Mouse (Mus musculus) limb, embryonic 14.5 days (tissue): Measurements from ENCODE around the gene Ugt2b38. TPM values are rescaled to one million over a fixed set of nuclear protein-coding genes. Genes with fewer than 3 reads are reported as not detected.
"Not testable (repeated sequence)": the region's sequence is repeated elsewhere in the genome, so short reads cannot be mapped to it uniquely, and the experiment has no call there.

Source experiments
- ATAC-seq: fragments of 200-750 bp; cut with Nextera tagmentation; 2 replicates; pipeline ENCODE4 v1.8.0; 2017; ENCODE audit warnings: low read depth, moderate number of reproducible peaks, moderate TSS enrichment; ENCODE audit not compliant: low FRiP score
- DNase-seq: peaks from one replicate; pipeline ENCODE4 v3.0.0-alpha.2; 2015; ENCODE audit warnings: low spot score
- H3K27ac ChIP-seq: fragments of 300-500 bp; sonication (generic); replicated peaks from 2 replicates; pipeline ENCODE4 v1.5.1; 2014; ENCODE audit warnings: low read depth, mild to moderate bottlenecking, low read length, moderate library complexity, mixed read lengths
- H3K27me3 ChIP-seq: fragments of 300-500 bp; sonication (generic); 2 replicates; pipeline ENCODE4 v1.6.1; 2014; ENCODE audit warnings: low read length, mixed read lengths; ENCODE audit not compliant: control insufficient read depth, insufficient read depth
- H3K36me3 ChIP-seq: fragments of 300-500 bp; sonication (generic); 2 replicates; pipeline ENCODE4 v1.6.1; 2014; ENCODE audit warnings: mild to moderate bottlenecking, low read length, moderate library complexity, mixed read lengths; ENCODE audit not compliant: control insufficient read depth, insufficient read depth
- H3K4me1 ChIP-seq: fragments of 300-500 bp; sonication (generic); 2 replicates; pipeline ENCODE4 v1.6.1; 2014; ENCODE audit warnings: antibody characterized with exemption, low read length, mixed read lengths; ENCODE audit not compliant: control insufficient read depth, insufficient read depth
- H3K4me2 ChIP-seq: fragments of 300-500 bp; sonication (generic); replicated peaks from 2 replicates; pipeline ENCODE4 v1.6.1; 2014; ENCODE audit warnings: low read depth, mild to moderate bottlenecking, low read length, moderate library complexity; ENCODE audit not compliant: severe bottlenecking
- H3K4me3 ChIP-seq: fragments of 300-500 bp; sonication (generic); replicated peaks from 2 replicates; pipeline ENCODE4 v1.5.1; 2014; ENCODE audit warnings: low read length
- H3K9ac ChIP-seq: fragments of 300-500 bp; sonication (generic); 2 replicates; pipeline ENCODE4 v1.6.1; 2014; ENCODE audit warnings: mild to moderate bottlenecking, low read depth, low read length, moderate library complexity; ENCODE audit not compliant: severe bottlenecking
- H3K9me3 ChIP-seq: fragments of 300-500 bp; sonication (generic); 2 replicates; pipeline ENCODE4 v1.6.1; 2016; ENCODE audit warnings: low read length; ENCODE audit not compliant: control insufficient read depth
- POLR2A ChIP-seq: fragments of 200-500 bp; IDR thresholded peaks from 2 replicates; pipeline ENCODE4 v1.8.0; 2012; ENCODE audit warnings: inconsistent platforms, mild to moderate bottlenecking, moderate library complexity, borderline replicate concordance; ENCODE audit not compliant: insufficient read depth, insufficient read length; ENCODE audit errors: extremely low read depth
- WGBS: fragments of 180-500 bp; shearing (Covaris S2); extraction: QIAGEN DNeasy Blood & Tissue Kit; methylation state at CpG from one replicate; pipeline ENCODE4 v1.1.7; 2014; 5-methylcytosine and 5-hydroxymethylcytosine counted together
- polyA plus RNA-seq, 2 experiments: library from polyadenylated mRNA; depleted of rRNA in 1 of 2; stranded (reverse) in 1 of 2; unstranded in 1 of 2; fragments of >200 nt; fragmentation: Nextera tagmentation in 1 of 2; extraction: Ambion mirVana in 1 of 2; gene quantifications; 2 replicates each; pipeline versions ENCODE4 v1.2.1 to v1.2.3; 2012 to 2014

Gene Ugt2b38
- polyA plus RNA-seq, 2 experiments: not detected

- no peak for TF ChIP-seq POLR2A
- ATAC-seq: no peak
Measured at GRCm38 (mm10) chr5:87375874-87376383, 48.1 kb downstream of the Ugt2b38 start.

DNA sequence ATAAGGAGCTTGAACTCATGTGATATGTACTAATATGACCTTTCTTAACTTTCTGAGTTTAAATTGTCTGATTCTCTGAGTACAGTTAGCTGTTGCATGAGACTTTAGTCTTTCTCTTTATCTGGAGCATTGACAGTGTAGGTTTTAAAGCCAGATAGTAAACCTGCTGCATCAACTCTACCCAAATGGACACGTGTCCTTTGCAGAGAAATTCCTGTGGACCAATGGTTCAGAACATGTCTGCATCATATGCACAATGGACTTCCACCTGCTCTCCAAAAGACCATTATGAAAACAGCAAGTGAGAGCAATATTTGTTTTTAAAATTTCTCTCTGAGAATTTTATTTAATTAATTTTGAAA is 50.5 kb downstream of the Ugt2b38 start:
- no peak for TF ChIP-seq POLR2A
- WGBS: 71% methylated on average over 1 of the region's 1 CpGs
- no peak for DNase-seq

More at GRCm38 (mm10) chr5:87375874-87376383, 48.1 kb downstream of the Ugt2b38 start:
- DNase-seq: no peak
- H3K4me2 ChIP-seq: no peak overlapping the region
- H3K27ac ChIP-seq: no peak overlapping the region
- no peaks in the 10 kb centered on the region for H3K27me3 ChIP-seq
- no peak overlapping the region for H3K9ac ChIP-seq
- WGBS: 90% methylated on average over 3 of the region's 3 CpGs
- H3K4me3 ChIP-seq: no peak overlapping the region
- H3K9me3 ChIP-seq: no peaks in the 10 kb centered on the region
- H3K36me3 ChIP-seq: no peaks in the 10 kb centered on the region
- H3K4me1 ChIP-seq: no peaks in the 10 kb centered on the region

DNA sequence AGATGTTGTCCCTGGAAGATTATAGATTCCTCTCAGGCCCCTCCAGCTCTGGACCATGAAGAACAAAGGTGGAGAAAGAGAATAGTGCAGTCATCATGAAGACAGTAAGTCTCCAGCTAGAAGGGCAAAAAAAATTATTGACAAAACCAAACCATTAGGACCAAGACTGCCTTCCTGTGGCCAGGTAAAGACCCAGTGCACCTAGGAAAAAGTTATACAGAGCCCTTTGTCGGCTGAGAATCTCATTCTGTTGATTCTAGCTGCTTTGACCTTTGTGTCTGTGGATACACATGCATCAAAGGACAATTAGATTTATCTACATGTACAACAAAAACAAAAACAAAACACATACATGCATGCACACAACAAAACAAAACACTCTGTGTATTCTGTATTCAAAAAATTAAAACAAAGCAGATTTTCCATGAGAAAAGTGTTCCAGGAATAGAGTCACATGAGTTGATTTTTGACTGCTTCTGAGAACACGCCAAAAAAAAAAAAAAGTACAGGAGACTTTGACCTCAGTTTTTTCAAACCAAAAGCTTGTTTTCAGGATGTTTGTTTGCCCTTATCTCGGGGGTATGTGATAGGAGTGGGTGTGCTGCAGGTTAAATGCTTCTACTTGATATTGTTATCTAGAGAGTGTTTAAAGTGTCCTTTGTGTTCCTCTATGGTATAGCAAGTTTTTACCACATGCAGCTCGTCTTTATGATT is 51.1 kb downstream of the Ugt2b38 start:
- H3K9ac ChIP-seq, H3K27ac ChIP-seq, ATAC-seq, H3K27me3 ChIP-seq, H3K4me1 ChIP-seq, H3K9me3 ChIP-seq, H3K4me3 ChIP-seq, H3K4me2 ChIP-seq, H3K36me3 ChIP-seq, DNase-seq: not testable (repeated sequence)
- 67% methylated on average over 4 of the region's 4 CpGs for WGBS

More for the DNA sequence above, 50.5 kb downstream of the Ugt2b38 start:
- Histone ChIP-seq H3K4me3 (no peak overlapping the region), H3K27ac (no peak overlapping the region), H3K36me3 (no peaks in the 10 kb centered on the region), H3K27me3 (no peaks in the 10 kb centered on the region), H3K9me3 (no peaks in the 10 kb centered on the region), H3K4me1 (no peaks in the 10 kb centered on the region), H3K4me2 (no peak overlapping the region), H3K9ac (no peak overlapping the region)
- no peak for ATAC-seq

Other genes with a start within 250 kb of the Ugt2b38 start
- not detected in 2 replicates for gene Ugt2b37, start 169.4 kb downstream of the Ugt2b38 start, polyA plus RNA-seq (2012; rRNA removed)
- not detected in 2 replicates for gene Ugt2b37, start 169.4 kb downstream of the Ugt2b38 start, polyA plus RNA-seq (2014; fragmentation: Nextera tagmentation; extraction: Ambion mirVana)
- gene Ugt2a3, start 87.0 kb downstream of the Ugt2b38 start, polyA plus RNA-seq (2012; rRNA removed): not detected in 2 replicates
- gene Ugt2a3, start 87.0 kb downstream of the Ugt2b38 start, polyA plus RNA-seq (2014; fragmentation: Nextera tagmentation; extraction: Ambion mirVana): not detected in 2 replicates
- gene Ugt2a2, start 58.1 kb upstream of the Ugt2b38 start, polyA plus RNA-seq (2012; rRNA removed): not detected in 2 replicates
- gene Ugt2a2, start 58.1 kb upstream of the Ugt2b38 start, polyA plus RNA-seq (2014; fragmentation: Nextera tagmentation; extraction: Ambion mirVana): not detected in 2 replicates
- not detected in 2 replicates for gene Gm43638, start 62.6 kb upstream of the Ugt2b38 start, polyA plus RNA-seq (2012; rRNA removed)
- not detected in 2 replicates for gene Gm43638, start 62.6 kb upstream of the Ugt2b38 start, polyA plus RNA-seq (2014; fragmentation: Nextera tagmentation; extraction: Ambion mirVana)
- not detected in 2 replicates for gene Ugt2a1, start 66.7 kb upstream of the Ugt2b38 start, polyA plus RNA-seq (2012; rRNA removed)
- not detected in 2 replicates for gene Ugt2a1, start 66.7 kb upstream of the Ugt2b38 start, polyA plus RNA-seq (2014; fragmentation: Nextera tagmentation; extraction: Ambion mirVana)
- gene Sult1b1, start 114.0 kb upstream of the Ugt2b38 start, polyA plus RNA-seq (2012; rRNA removed): 0.09 TPM in 1 of 2 replicates, not detected in the other
- gene Sult1b1, start 114.0 kb upstream of the Ugt2b38 start, polyA plus RNA-seq (2014; fragmentation: Nextera tagmentation; extraction: Ambion mirVana): not detected in 2 replicates
- not detected in 2 replicates for gene Sult1d1, start 144.8 kb upstream of the Ugt2b38 start, polyA plus RNA-seq (2012; rRNA removed)
- gene Sult1d1, start 144.8 kb upstream of the Ugt2b38 start, polyA plus RNA-seq (2014; fragmentation: Nextera tagmentation; extraction: Ambion mirVana): not detected in 2 replicates
- gene Sult1e1, start 167.4 kb upstream of the Ugt2b38 start, polyA plus RNA-seq (2012; rRNA removed): not detected in 2 replicates
- gene Sult1e1, start 167.4 kb upstream of the Ugt2b38 start, polyA plus RNA-seq (2014; fragmentation: Nextera tagmentation; extraction: Ambion mirVana): not detected in 2 replicates
- not detected in 2 replicates for gene Csn1s1, start 242.0 kb upstream of the Ugt2b38 start, polyA plus RNA-seq (2012; rRNA removed)
- gene Csn1s1, start 242.0 kb upstream of the Ugt2b38 start, polyA plus RNA-seq (2014; fragmentation: Nextera tagmentation; extraction: Ambion mirVana): not detected in 2 replicates